Mouse (Mus musculus): ENCODE measurements at regions not wholly inside any gene's neighbourhood (a gene's known extent, or its start where the extent isn't known, plus 50 kb on each side); places are given as distances from the start of the nearest gene placed in this dataset.

DNA sequence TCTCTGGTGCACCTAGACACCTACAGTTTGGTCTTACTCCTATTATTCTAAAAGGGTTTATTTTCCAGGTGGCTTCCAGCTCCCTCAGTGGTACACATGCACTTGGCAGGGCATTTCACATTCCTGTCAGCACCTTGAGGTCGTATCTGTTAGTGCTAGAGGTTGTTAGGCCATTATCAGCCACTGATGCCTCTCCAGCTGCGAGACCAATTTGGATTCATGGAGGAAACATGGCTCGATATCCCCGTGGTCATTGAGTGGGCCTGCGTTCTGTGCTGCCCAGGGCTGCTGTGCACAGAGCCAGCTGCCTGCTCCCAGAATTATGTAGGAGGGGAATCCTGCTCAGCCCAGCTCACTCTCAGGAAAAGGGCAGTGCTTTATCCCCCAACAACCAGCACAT is 60.1 kb upstream of the Irx1 start:
- ATAC-seq (ENCODE audit: low FRiP score), result no peak
- no peaks in the 10 kb centered on the region for H3K27me3 ChIP-seq
- no peaks in the 10 kb centered on the region for H3K36me3 ChIP-seq
- no peaks in the 10 kb centered on the region for H3K9me3 ChIP-seq
- H3K4me2 ChIP-seq, result no peak overlapping the region
- H3K27ac ChIP-seq, result no peak overlapping the region
- WGBS, result 77% methylated on average over 5 of the region's 5 CpGs
- no peak overlapping the region for H3K4me3 ChIP-seq
- peaks cover 12% of the 10 kb centered on the region for H3K4me1 ChIP-seq (replicated peaks)
- H3K9ac ChIP-seq, result no peak overlapping the region

GRCm38 (mm10) chr13:72043930-72044470 is 80.5 kb upstream of the Irx1 start:
- Histone ChIP-seq H3K4me1 (replicated peaks) (no peaks in the 10 kb centered on the region), H3K4me3 (no peak overlapping the region), H3K27me3 (no peaks in the 10 kb centered on the region), H3K27ac (no peak overlapping the region), H3K36me3 (no peaks in the 10 kb centered on the region), H3K9me3 (no peaks in the 10 kb centered on the region), H3K9ac (no peak overlapping the region), H3K4me2 (no peak overlapping the region)
- no peak for ATAC-seq (ENCODE audit: low FRiP score)
- 94% methylated on average over 5 of the region's 5 CpGs for WGBS

- Histone ChIP-seq H3K4me2 (no peak overlapping the region), H3K27ac (no peak overlapping the region), H3K27me3 (peaks cover 6% of the 10 kb centered on the region; the same call in 1 of the 2 replicates), H3K9ac (no peak overlapping the region), H3K9me3 (no peaks in the 10 kb centered on the region), H3K4me3 (no peak overlapping the region), H3K4me1 (replicated peaks) (peaks cover 4% of the 10 kb centered on the region), H3K36me3 (no peaks in the 10 kb centered on the region)
- WGBS, result 94% methylated on average over 3 of the region's 3 CpGs
- no peak for ATAC-seq (ENCODE audit: low FRiP score)
Measured at GRCm38 (mm10) chr13:72056469-72056868, 92.9 kb upstream of the Irx1 start.

DNA sequence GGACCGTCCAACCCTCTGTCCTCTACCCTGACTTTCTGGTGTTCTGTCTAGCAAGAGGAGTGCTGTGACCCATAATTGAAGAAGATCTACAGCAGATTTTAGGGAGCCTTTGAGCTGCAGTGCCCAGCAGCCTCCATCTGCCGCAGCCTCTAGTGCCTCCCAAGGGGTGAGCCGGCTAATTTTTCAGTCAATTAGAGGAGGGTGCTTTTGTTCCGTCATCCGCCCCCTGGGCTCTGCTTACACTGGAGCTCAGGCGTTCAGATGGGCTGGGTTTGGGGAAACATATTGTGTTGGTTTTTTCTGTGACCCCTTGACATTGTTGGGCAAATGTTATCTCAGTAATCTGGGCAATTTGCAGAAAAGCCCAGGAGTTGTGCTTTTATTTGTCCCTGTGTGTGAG is 98.1 kb upstream of the Irx1 start:
- H3K36me3 ChIP-seq, result no peaks in the 10 kb centered on the region
- H3K4me1 ChIP-seq (replicated peaks), result peaks cover 22% of the 10 kb centered on the region
- WGBS, result 22% methylated on average over 6 of the region's 6 CpGs
- no peak for ATAC-seq (ENCODE audit: low FRiP score)
- H3K9me3 ChIP-seq, result no peaks in the 10 kb centered on the region
- H3K9ac ChIP-seq, result no peak overlapping the region
- H3K4me3 ChIP-seq, result no peak overlapping the region
- no peak overlapping the region for H3K4me2 ChIP-seq
- peaks cover 11% of the 10 kb centered on the region for H3K27me3 ChIP-seq
- H3K27ac ChIP-seq, result no peak overlapping the region

- Histone ChIP-seq H3K4me3 (no peak overlapping the region), H3K36me3 (no peaks in the 10 kb centered on the region), H3K27me3 (peaks cover 11% of the 10 kb centered on the region), H3K4me1 (replicated peaks) (peaks cover 22% of the 10 kb centered on the region), H3K27ac (no peak overlapping the region), H3K9me3 (no peaks in the 10 kb centered on the region), H3K4me2 (no peak overlapping the region), H3K9ac (no peak overlapping the region)
- ATAC-seq (ENCODE audit: low FRiP score), result peak; percentile 78
- 30% methylated on average over 5 of the region's 5 CpGs for WGBS
Measured at GRCm38 (mm10) chr13:72063278-72063761, 99.8 kb upstream of the Irx1 start.

DNA sequence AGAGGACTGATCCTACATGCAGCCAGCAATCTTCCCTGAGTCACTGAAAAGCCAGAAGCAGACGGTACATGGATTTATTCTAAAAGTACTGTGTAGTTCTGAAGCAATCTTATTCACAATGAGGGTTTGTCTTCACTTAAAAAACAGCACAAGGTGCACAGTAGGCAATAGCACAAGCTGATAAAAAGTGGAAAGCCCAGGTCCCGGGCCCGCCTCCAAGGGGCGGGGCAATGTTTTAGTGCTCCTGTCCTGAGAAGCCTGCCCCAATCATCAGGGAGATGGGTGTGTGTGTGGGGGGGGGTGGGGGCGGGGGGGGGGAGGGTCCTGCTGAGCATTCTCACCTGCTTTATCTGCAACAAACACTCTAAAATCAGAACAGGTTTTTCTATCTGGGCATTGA is 133.1 kb upstream of the Irx1 start:
- H3K27ac ChIP-seq, result no peak overlapping the region
- no peak overlapping the region for H3K9ac ChIP-seq
- 69% methylated on average over 4 of the region's 5 CpGs for WGBS
- no peaks in the 10 kb centered on the region for H3K36me3 ChIP-seq
- H3K4me2 ChIP-seq, result no peak overlapping the region
- no peak overlapping the region for H3K4me3 ChIP-seq
- H3K4me1 ChIP-seq (replicated peaks), result peaks cover 10% of the 10 kb centered on the region; the same call in 1 of the 2 replicates
- no peak for ATAC-seq (ENCODE audit: low FRiP score)
- no peaks in the 10 kb centered on the region for H3K27me3 ChIP-seq
- H3K9me3 ChIP-seq, result no peaks in the 10 kb centered on the region

GRCm38 (mm10) chr13:72097268-72097667 is 133.7 kb upstream of the Irx1 start:
- ATAC-seq (ENCODE audit: low FRiP score), result no peak
- H3K4me1 ChIP-seq (replicated peaks), result peaks cover 10% of the 10 kb centered on the region; the same call in 1 of the 2 replicates
- no peaks in the 10 kb centered on the region for H3K36me3 ChIP-seq
- H3K27ac ChIP-seq, result no peak overlapping the region
- no peak overlapping the region for H3K4me3 ChIP-seq
- H3K9me3 ChIP-seq, result no peaks in the 10 kb centered on the region
- 36% methylated on average over 8 of the region's 8 CpGs for WGBS
- H3K4me2 ChIP-seq, result no peak overlapping the region
- no peaks in the 10 kb centered on the region for H3K27me3 ChIP-seq
- no peak overlapping the region for H3K9ac ChIP-seq

DNA sequence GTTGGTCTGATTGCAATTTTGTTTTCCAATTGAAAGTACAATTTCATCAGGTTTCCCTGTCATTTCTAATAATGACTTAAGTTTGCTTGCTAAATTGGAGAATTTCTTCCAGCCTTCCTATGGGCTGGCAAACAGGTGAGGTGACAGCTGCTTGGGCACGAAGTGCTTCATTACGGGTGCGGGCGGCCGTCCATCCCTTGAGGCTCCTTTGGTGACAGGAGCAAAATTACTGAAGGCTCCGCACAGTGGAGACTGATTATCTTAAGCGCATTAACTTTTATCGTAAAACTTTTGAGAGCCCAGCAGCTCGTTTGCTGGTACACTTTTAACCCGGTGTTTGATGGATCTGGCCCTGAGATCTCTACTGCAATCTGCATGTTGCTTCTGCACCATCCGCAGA is 134.3 kb upstream of the Irx1 start:
- Histone ChIP-seq H3K27ac (no peak overlapping the region), H3K4me3 (no peak overlapping the region), H3K27me3 (no peaks in the 10 kb centered on the region), H3K36me3 (no peaks in the 10 kb centered on the region), H3K9ac (no peak overlapping the region), H3K4me1 (replicated peaks) (peaks cover 10% of the 10 kb centered on the region; the same call in 1 of the 2 replicates), H3K9me3 (no peaks in the 10 kb centered on the region), H3K4me2 (no peak overlapping the region)
- ATAC-seq (ENCODE audit: low FRiP score), result no peak
- WGBS, result 57% methylated on average over 11 of the region's 11 CpGs

DNA sequence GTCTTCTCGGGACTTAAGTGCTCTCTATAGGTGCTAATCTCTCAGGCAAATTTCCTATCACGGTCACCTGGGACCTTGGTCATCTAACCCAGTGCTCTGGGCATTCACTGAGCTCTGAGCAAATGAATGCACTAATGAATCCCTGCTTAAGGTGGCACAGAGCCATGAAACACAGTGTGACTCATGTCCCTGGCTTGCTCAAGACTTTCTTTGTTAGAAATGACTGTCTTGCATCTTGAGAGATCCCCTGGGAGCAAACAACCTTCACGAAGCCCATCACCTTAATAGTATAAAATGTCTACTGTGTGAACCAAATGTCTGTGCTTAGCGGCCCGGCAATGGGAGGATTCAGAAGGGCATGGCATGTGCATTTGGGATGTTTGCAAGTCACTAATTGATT is 137.2 kb upstream of the Irx1 start:
- no peaks in the 10 kb centered on the region for H3K9me3 ChIP-seq
- H3K9ac ChIP-seq, result no peak overlapping the region
- no peak for ATAC-seq (ENCODE audit: low FRiP score)
- no peaks in the 10 kb centered on the region for H3K36me3 ChIP-seq
- H3K27me3 ChIP-seq, result no peaks in the 10 kb centered on the region
- H3K4me3 ChIP-seq, result no peak overlapping the region
- H3K4me2 ChIP-seq, result no peak overlapping the region
- WGBS, result 73% methylated on average over 5 of the region's 5 CpGs
- no peak overlapping the region for H3K27ac ChIP-seq
- peaks cover 10% of the 10 kb centered on the region; the same call in 1 of the 2 replicates for H3K4me1 ChIP-seq (replicated peaks)

GRCm38 (mm10) chr13:72108666-72109065 is 145.1 kb upstream of the Irx1 start:
- H3K4me3 ChIP-seq, result no peak overlapping the region
- no peak overlapping the region for H3K4me2 ChIP-seq
- H3K9me3 ChIP-seq, result no peaks in the 10 kb centered on the region
- H3K4me1 ChIP-seq (replicated peaks), result no peaks in the 10 kb centered on the region
- H3K36me3 ChIP-seq, result no peaks in the 10 kb centered on the region
- WGBS, result 75% methylated on average over 1 of the region's 1 CpGs
- no peak overlapping the region for H3K9ac ChIP-seq
- ATAC-seq (ENCODE audit: low FRiP score), result no peak
- H3K27me3 ChIP-seq, result no peaks in the 10 kb centered on the region
- no peak overlapping the region for H3K27ac ChIP-seq

GRCm38 (mm10) chr13:72113942-72114341 is 150.4 kb upstream of the Irx1 start:
- Histone ChIP-seq H3K9ac (no peak overlapping the region), H3K27me3 (no peaks in the 10 kb centered on the region), H3K27ac (no peak overlapping the region), H3K4me1 (replicated peaks) (peaks cover 8% of the 10 kb centered on the region; the same call in 1 of the 2 replicates), H3K9me3 (no peaks in the 10 kb centered on the region), H3K4me3 (no peak overlapping the region), H3K36me3 (no peaks in the 10 kb centered on the region), H3K4me2 (no peak overlapping the region)
- no peak for ATAC-seq (ENCODE audit: low FRiP score)
- 81% methylated on average over 4 of the region's 4 CpGs for WGBS

DNA sequence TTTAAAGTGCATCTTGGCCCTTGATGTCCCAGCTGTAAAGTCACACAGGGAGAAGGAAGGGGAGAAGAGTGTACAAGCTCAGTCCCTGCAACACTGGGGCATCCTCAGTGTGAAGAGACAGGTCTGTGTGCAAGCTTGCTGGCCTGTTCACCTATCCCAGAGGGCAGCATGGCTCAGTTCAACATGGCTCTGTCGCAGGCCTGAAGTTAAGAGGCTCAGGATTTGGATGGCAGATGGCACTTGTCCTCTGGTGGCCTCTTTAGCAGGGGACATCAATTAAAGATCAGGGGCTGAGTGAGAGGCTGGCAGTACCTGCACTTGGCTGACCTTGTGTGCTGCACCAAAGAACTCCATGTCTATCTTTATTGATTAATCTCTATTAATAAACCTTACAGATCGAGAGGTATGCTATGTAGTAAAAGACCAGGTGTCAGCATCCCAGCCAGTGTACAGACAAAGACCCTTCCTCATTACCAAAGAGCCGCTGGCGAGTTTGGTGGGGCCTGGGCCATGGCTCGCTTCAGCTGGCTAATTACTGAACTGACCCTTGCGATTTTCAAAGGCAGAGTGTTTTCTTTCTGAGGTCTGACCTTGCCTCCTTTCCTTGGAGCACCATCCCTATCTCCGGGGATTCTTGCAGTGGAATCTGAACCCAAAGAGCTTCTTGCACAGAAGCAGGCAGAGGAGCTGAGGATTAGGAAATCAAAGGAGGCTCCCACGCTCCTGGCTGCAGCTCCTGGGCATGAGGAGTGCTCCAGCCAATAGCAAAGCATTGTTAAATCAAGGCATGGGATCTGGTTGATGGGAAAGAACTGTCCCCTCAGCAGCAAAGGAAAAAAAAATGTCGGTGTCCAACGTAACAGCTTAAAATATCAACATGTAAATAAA is 151.5 kb upstream of the Irx1 start:
- H3K4me1 ChIP-seq (replicated peaks), result peaks cover 8% of the 10 kb centered on the region; the same call in 1 of the 2 replicates
- H3K9ac ChIP-seq, result no peak overlapping the region
- no peak overlapping the region for H3K4me3 ChIP-seq
- H3K27me3 ChIP-seq, result no peaks in the 10 kb centered on the region
- WGBS, result 41% methylated on average over 10 of the region's 10 CpGs
- no peaks in the 10 kb centered on the region for H3K36me3 ChIP-seq
- no peak overlapping the region for H3K4me2 ChIP-seq
- no peak overlapping the region for H3K27ac ChIP-seq
- no peak for ATAC-seq (ENCODE audit: low FRiP score)
- no peaks in the 10 kb centered on the region for H3K9me3 ChIP-seq

Measured in hindbrain, embryonic 13.5 days (tissue).